Mouse (Mus musculus) A20 (cell line): Measurements from ENCODE around the gene Fgg.

ENCODE experiments used
- DNase-seq: peaks from one replicate; pipeline ENCODE4 v3.0.0-alpha.2; 2011; ENCODE audit warnings: low read depth, low spot score

Gene Fgg

DNA sequence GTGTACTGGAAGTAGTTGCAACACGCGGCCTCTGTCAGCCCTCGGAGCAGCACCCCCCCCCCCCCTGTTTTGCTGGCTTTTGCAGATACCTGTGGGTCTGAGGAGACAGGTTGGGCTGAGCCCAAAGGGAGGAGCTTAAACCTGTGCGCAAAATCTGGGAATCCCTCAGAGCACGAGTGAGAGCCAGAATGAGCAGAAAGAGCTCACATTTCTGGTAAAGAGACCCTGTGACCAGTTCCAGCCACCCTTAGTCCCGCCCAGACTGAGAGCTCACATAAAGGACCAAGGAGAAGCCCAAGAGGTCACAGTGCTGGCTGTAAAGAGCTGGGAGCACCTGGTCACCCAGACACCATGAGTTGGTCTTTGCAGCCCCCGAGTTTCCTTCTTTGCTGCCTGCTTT is at the start of gene Fgg:
TSS of gene Fgg (plus strand) at position 168 of the 400 bp plus-strand sequence.
- DNase-seq = no peak

DNA sequence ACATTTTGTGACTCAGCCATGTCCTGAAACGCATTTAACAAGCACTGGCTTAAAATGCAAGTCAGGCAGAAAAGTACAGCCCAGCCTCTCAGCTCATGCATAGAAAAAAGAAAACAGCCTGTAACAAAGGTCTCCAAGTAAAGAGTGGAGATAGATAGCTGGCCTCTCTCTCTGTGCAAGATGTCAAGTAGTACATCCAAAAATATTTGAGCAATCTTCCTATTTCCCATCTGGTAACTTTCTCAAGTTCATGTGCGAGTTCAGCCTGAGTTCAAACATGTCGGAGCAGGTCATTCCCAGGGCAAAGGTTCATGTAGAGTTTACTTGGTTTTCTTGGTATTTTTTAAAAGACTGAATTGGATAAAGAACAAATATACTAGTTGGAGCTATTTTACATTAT is 36.5 kb upstream of the Fgg start:
- no peak for DNase-seq

DNA sequence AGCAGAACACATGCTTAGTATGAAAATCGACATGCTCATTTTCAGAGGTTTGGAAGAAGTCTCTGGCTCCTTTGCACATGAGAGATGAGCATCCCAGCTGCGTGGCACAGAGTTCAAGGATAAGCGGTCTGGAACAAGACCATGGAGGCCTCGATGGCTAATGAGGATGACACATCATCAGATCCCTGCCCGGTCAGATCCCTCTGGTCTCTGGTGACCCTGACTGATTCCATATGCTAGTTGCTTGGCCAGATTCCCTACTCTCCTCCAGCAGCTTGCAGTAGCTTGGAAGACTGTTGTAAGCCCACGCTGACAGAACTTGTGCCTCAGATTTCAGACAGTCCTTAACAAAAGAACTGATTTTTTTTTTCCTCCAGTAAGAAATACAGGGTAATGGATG is 26.7 kb upstream of the Fgg start:
- no peak for DNase-seq

GRCm38 (mm10) chr3:82981861-82982260 is 25.7 kb upstream of the Fgg start:
- no peak for DNase-seq

DNA sequence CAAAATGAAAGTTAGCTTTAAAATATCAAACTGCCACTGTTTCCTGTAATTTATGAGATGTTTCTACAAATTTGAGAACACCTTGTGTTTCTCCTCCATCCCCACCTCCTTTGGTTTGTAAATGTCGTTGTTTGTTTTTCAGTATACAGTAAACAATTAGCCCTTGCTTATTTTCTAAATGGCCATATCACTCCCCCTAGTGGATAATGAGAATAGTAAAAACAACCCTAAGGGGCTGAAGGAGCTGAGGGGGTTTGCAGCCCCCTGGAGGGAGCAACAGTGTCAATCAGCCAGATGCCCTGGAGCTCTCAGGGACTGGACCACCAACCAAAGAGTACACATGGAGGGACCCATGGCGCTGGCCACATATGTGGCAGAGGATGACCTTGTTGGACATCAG is 22.7 kb upstream of the Fgg start:
- DNase-seq = peak; percentile 7

- DNase-seq = no peak
These were observed 15.6 kb upstream of the Fgg start for GRCm38 (mm10) chr3:82991963-82992362.

- no peak for DNase-seq
These were observed 14.6 kb upstream of the Fgg start for GRCm38 (mm10) chr3:82992956-82993355.

GRCm38 (mm10) chr3:82995368-82995767 is 12.2 kb upstream of the Fgg start:
- DNase-seq = no peak

DNA sequence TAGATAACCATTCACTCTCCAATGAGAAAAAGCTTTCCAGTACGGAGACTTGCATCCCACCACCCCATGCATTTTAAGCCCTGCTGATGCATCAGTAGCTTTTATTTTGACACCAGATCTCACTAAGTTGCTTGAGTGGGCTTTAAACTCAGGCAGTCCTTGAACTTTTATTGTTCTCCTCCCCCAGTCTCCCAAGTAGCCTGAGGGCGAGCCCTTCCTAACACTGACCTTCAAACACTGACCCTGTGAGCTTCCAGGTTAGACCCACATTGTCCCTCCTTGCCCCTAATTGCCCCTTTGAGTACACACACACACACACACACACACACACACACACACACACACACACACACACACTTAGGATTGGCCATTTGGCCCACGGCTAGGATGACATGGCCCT is 10.9 kb upstream of the Fgg start:
- DNase-seq = no peak

DNA sequence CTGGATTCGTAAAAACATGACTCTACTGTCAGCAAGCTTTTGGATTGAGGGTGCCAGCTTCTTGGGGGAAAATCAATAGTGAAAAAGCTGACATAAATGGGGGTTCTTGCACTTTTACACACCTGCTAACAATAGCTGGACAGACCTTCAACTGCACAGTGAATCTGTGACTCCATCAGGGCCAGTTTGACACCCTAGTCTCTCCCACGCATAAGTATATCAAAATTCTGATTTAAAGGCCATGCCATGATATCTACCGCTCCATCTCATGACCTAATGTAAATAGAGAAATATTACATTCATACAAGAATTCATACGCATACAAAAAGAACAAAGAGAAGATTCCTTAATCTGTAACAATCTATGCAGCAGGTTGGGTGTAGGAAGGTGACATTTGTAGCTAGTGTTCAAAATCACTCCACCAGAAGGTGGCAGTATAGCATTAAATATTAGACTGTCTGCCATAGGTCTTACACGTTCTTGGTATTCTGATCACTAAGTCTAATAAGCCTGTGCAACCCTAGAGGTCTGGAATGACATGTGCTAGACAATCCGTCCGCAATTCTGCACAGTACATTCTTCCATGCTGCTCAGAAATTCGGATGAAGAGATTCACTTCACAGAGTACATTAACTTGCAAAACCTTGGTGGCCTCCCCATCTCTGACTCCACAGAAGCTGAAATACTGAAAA is 8.6 kb upstream of the Fgg start:
- DNase-seq = peak; percentile 77

DNA sequence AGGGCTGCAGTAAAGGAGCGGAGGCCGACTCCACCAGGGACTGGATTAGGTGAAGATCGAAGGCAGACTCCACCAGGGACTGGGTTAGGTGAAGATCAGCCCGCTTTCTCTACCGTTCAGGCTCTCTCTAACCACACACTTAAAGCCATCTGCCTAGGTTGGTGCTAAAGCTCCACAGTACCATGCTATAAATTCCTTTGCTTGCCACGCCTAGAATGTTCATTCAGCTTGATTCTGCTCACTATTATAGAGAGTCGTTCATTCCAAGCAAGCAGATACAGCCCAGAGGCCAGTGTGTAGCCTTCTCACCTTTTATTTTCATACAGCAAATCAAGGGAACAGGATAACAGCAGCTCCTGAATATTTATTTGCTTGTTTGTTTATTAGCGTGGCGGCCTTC is 7.5 kb upstream of the Fgg start:
- no peak for DNase-seq

DNA sequence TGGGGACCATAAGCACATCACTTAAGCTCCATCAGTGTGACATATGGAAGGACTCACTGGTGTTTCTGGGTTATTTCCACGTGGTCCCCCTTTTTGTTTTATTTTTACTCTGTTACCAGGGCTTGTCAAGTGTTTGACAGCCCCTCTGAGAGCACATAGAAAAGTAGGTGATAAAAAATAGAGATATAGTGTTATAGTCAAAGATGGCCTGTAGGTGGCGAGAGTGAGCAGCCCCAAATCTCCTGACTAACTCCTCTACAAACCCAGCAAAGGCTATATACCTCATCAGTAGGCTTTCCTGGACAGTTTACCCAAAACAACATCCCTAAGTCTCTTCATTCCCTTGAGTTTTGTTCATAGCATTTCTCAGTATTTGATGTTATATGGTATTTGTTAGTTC is 5.3 kb upstream of the Fgg start:
- peak; percentile 61 for DNase-seq

- DNase-seq = no peak
These were observed 4.5 kb upstream of the Fgg start for GRCm38 (mm10) chr3:83003068-83003467.

DNA sequence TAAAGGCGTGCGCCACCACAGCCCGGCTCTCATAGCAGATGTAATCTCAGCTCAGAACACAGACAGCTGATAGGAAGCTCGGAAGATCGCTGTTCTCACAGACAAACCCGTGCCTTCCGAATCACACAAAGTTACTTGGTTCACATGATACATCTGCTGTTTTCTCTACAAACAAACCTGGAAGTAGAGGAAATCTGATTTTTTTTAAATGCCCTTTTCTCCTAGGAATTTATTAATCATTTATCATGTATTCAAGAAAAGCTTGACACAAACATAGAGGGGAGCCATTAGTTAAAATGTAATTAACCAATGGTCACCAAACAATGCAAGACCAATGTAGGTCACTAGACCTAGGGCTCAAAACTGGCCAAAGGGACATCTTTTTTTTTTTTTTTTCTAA is 2.7 kb upstream of the Fgg start:
- DNase-seq = no peak

GRCm38 (mm10) chr3:83010291-83010690 is 2.8 kb downstream of the Fgg start:
- DNase-seq = no peak

DNA sequence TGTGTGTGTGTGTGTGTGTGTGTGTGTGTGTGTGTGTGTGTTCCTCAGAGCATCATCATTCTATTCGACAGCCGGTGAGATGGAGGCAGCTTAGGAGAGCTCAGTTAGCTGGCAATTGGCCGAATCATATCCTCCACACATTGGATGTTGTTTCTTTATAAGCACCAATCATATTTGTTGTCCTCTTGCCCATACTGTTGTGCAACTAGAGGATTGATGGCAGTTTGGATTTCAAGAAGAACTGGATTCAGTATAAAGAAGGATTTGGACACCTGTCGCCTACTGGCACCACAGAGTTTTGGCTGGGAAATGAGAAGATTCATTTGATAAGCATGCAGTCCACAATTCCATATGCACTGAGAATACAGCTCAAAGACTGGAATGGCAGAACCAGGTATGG is 3.6 kb downstream of the Fgg start:
- DNase-seq = no peak

DNA sequence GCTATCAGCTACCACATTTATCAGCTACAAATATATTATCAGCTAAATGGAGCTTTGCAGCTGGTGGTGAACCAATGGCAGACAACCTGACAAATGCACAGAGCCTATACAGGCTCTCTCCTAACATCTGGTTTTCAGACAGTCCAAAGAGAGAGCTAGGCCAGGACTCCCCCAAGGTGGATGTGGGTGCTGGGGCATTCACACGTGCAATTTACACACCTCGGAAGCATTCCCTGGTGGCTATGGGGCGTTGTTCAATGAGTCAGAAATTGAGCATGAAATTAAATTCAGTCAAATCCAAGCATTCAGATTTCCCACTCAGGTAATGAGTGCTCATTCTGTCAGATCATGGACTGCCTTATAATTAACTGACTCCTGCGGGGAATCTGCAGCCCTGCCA is 4.0 kb downstream of the Fgg start:
- no peak for DNase-seq

- no peak for DNase-seq
These were observed 5.1 kb downstream of the Fgg start for GRCm38 (mm10) chr3:83012636-83013035.

DNA sequence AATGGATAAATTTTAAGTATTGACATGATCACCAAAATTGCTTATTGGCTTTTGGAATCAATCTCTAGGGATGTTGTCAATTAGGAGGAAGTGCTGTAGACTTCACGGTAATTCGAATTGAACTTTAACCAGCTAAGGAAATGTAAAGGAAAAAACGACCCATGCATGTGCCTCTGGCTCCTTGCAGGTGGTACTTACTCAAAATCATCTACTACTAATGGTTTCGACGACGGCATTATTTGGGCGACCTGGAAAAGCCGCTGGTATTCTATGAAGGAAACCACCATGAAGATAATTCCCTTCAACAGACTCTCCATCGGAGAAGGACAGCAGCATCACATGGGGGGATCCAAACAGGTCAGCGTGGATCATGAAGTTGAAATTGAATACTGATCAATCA is 6.4 kb downstream of the Fgg start:
- no peak for DNase-seq

- no peak for DNase-seq
These were observed 8.7 kb downstream of the Fgg start for GRCm38 (mm10) chr3:83016236-83016635.

GRCm38 (mm10) chr3:83020387-83020786 is 12.9 kb downstream of the Fgg start:
- no peak for DNase-seq

DNA sequence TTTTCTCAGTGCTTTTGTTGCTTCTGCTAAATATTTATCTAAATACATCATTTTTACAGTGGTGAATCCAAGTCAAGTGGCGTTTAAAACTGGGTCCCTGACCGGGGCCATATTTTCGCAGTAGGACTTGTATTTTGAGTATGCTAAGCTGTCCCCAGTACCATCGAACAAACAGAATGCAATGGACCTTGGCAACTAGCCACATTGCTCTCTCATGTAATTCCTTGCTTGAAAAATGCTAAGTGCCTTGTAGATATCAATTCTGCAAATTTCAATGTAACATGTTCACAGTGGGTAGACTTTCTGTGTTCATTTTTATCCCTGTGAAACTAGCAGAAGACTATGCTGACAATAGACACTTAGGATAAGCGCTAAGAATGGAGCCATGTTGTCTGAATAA is 13.7 kb downstream of the Fgg start:
- DNase-seq = no peak

- DNase-seq = no peak
These were observed 17.5 kb downstream of the Fgg start for GRCm38 (mm10) chr3:83025036-83025435.
